Mouse (Mus musculus) cortical plate, adult 2 months (tissue): ENCODE data around the gene Ctf2.

ENCODE experiments used
- CTCF ChIP-seq: fragments of 200-500 bp; IDR thresholded peaks from 2 replicates; pipeline ENCODE4 v1.5.1; 2011; ENCODE audit warnings: mild to moderate bottlenecking, control low read depth, low read length; ENCODE audit not compliant: insufficient read depth; ENCODE audit errors: extremely low read depth
- POLR2A ChIP-seq: fragments of 200-500 bp; IDR thresholded peaks from 2 replicates; pipeline ENCODE4 v1.6.1; 2011; ENCODE audit warnings: mild to moderate bottlenecking, low read length, control low read depth; ENCODE audit not compliant: insufficient read depth; ENCODE audit errors: extremely low read depth

- no peak for TF ChIP-seq POLR2A
- peak; percentile 65 for TF ChIP-seq CTCF
These were observed 41.9 kb upstream of the Ctf2 start for GRCm38 (mm10) chr7:127773664-127774384.
